Mouse (Mus musculus): ENCODE data around the gene Gja5. TPM values are rescaled to one million over a fixed set of nuclear protein-coding genes. Genes with fewer than 3 reads are reported as not detected.
"Not testable (repeated sequence)": the region's sequence is repeated elsewhere in the genome, so short reads cannot be mapped to it uniquely, and the experiment has no call there.

Gja5 gene
- total RNA-seq, 1 experiment = 0.13 TPM

- no peak for DNase-seq (ENCODE audit: low read depth, low spot score)
- Histone ChIP-seq H3K9me3 (ENCODE audit: control insufficient read depth, insufficient read depth, low read depth, low read length) (no peaks in the 10 kb centered on the region), H3K4me1 (ENCODE audit: control insufficient read depth in 2 of 2, insufficient read depth in 2 of 2, low read length in 2 of 2, poor library complexity in 1 of 2) (no peaks in the 10 kb centered on the region; a peak in 1 of 4 replicates), H3K4me3 (ENCODE audit: insufficient read depth in 1 of 2, low read depth in 1 of 2, low read length in 2 of 2, poor library complexity in 1 of 2, severe bottlenecking in 1 of 2) (no peak overlapping the region), H3K36me3 (ENCODE audit: control insufficient read depth, insufficient read depth, low read length, poor library complexity, severe bottlenecking) (no peaks in the 10 kb centered on the region), H3K9ac (ENCODE audit: insufficient read depth, low read depth, low read length, poor library complexity, severe bottlenecking) (no peak overlapping the region), H3K27ac (ENCODE audit: insufficient read depth, low read depth, low read length, poor library complexity, severe bottlenecking) (no peak overlapping the region)
- in situ Hi-C loops (cut with MboI; ENCODE audit: low sequenced_read_pairs in 2 of 2, unreplicated experiment in 2 of 2) = no loop called here
- TF ChIP-seq MAFK (IDR thresholded peaks at IDR 0.05; ENCODE audit: insufficient read depth, low read depth, low read length) = no peak
- TF ChIP-seq HCFC1 (IDR thresholded peaks at IDR 0.05; ENCODE audit: borderline replicate concordance, insufficient read depth, low read length) = no peak
- TF ChIP-seq ZC3H11A (IDR thresholded peaks at IDR 0.05; ENCODE audit: borderline replicate concordance, low read depth, low read length) = no peak
- no peak for TF ChIP-seq ZNF384 (IDR thresholded peaks at IDR 0.05; ENCODE audit: low read depth, low read length)
- TF ChIP-seq CHD2 (IDR thresholded peaks at IDR 0.05; ENCODE audit: low read depth, low read length) = no peak
Observed at GRCm38 (mm10) chr3:97064046-97064445, 159.6 kb downstream of the Gja5 start.

GRCm38 (mm10) chr3:97069589-97069988 lies 165.1 kb downstream of the Gja5 start:
- H3K9me3 ChIP-seq (ENCODE audit: control insufficient read depth, insufficient read depth, low read depth, low read length); H3K4me1 ChIP-seq (ENCODE audit: control insufficient read depth in 2 of 2, insufficient read depth in 2 of 2, low read length in 2 of 2, poor library complexity in 1 of 2); H3K27ac ChIP-seq (ENCODE audit: insufficient read depth, low read depth, low read length, poor library complexity, severe bottlenecking); H3K9ac ChIP-seq (ENCODE audit: insufficient read depth, low read depth, low read length, poor library complexity, severe bottlenecking); H3K36me3 ChIP-seq (ENCODE audit: control insufficient read depth, insufficient read depth, low read length, poor library complexity, severe bottlenecking); in situ Hi-C loops (cut with MboI; ENCODE audit: low sequenced_read_pairs in 2 of 2, unreplicated experiment in 2 of 2); DNase-seq (ENCODE audit: low read depth, low spot score); H3K4me3 ChIP-seq (ENCODE audit: insufficient read depth in 1 of 2, low read depth in 1 of 2, low read length in 2 of 2, poor library complexity in 1 of 2, severe bottlenecking in 1 of 2): not testable (repeated sequence)

GRCm38 (mm10) chr3:97071916-97072315 lies 167.4 kb downstream of the Gja5 start:
- in situ Hi-C loops (cut with MboI; ENCODE audit: low sequenced_read_pairs in 2 of 2, unreplicated experiment in 2 of 2) = not testable (repeated sequence)

GRCm38 (mm10) chr3:97072361-97072760 lies 167.9 kb downstream of the Gja5 start:
- H3K4me1 ChIP-seq (ENCODE audit: control insufficient read depth in 2 of 2, insufficient read depth in 2 of 2, low read length in 2 of 2, poor library complexity in 1 of 2); in situ Hi-C loops (cut with MboI; ENCODE audit: low sequenced_read_pairs in 2 of 2, unreplicated experiment in 2 of 2); DNase-seq (ENCODE audit: low read depth, low spot score); H3K36me3 ChIP-seq (ENCODE audit: control insufficient read depth, insufficient read depth, low read length, poor library complexity, severe bottlenecking); H3K27ac ChIP-seq (ENCODE audit: insufficient read depth, low read depth, low read length, poor library complexity, severe bottlenecking); H3K9ac ChIP-seq (ENCODE audit: insufficient read depth, low read depth, low read length, poor library complexity, severe bottlenecking); H3K4me3 ChIP-seq (ENCODE audit: insufficient read depth in 1 of 2, low read depth in 1 of 2, low read length in 2 of 2, poor library complexity in 1 of 2, severe bottlenecking in 1 of 2); H3K9me3 ChIP-seq (ENCODE audit: control insufficient read depth, insufficient read depth, low read depth, low read length): not testable (repeated sequence)

More at GRCm38 (mm10) chr3:97071916-97072315, 167.4 kb downstream of the Gja5 start:
- not testable (repeated sequence) for H3K9me3 ChIP-seq (ENCODE audit: control insufficient read depth, insufficient read depth, low read depth, low read length); H3K4me1 ChIP-seq (ENCODE audit: control insufficient read depth in 2 of 2, insufficient read depth in 2 of 2, low read length in 2 of 2, poor library complexity in 1 of 2); H3K27ac ChIP-seq (ENCODE audit: insufficient read depth, low read depth, low read length, poor library complexity, severe bottlenecking); H3K36me3 ChIP-seq (ENCODE audit: control insufficient read depth, insufficient read depth, low read length, poor library complexity, severe bottlenecking); H3K9ac ChIP-seq (ENCODE audit: insufficient read depth, low read depth, low read length, poor library complexity, severe bottlenecking); DNase-seq (ENCODE audit: low read depth, low spot score); H3K4me3 ChIP-seq (ENCODE audit: insufficient read depth in 1 of 2, low read depth in 1 of 2, low read length in 2 of 2, poor library complexity in 1 of 2, severe bottlenecking in 1 of 2)

- H3K9me3 ChIP-seq (ENCODE audit: control insufficient read depth, insufficient read depth, low read depth, low read length); H3K4me1 ChIP-seq (ENCODE audit: control insufficient read depth in 2 of 2, insufficient read depth in 2 of 2, low read length in 2 of 2, poor library complexity in 1 of 2); H3K36me3 ChIP-seq (ENCODE audit: control insufficient read depth, insufficient read depth, low read length, poor library complexity, severe bottlenecking); H3K27ac ChIP-seq (ENCODE audit: insufficient read depth, low read depth, low read length, poor library complexity, severe bottlenecking); H3K9ac ChIP-seq (ENCODE audit: insufficient read depth, low read depth, low read length, poor library complexity, severe bottlenecking); H3K4me3 ChIP-seq (ENCODE audit: insufficient read depth in 1 of 2, low read depth in 1 of 2, low read length in 2 of 2, poor library complexity in 1 of 2, severe bottlenecking in 1 of 2); DNase-seq (ENCODE audit: low read depth, low spot score); in situ Hi-C loops (cut with MboI; ENCODE audit: low sequenced_read_pairs in 2 of 2, unreplicated experiment in 2 of 2): not testable (repeated sequence)
Observed at GRCm38 (mm10) chr3:97075744-97076350, 171.4 kb downstream of the Gja5 start.
